Comparison of ENCODE assay signal across 10 mouse cellular contexts in genomic region chr2:164521841-164522240, GRCm38 (mm10). TPM values are rescaled to one million over a fixed set of nuclear protein-coding genes. Genes with fewer than 3 reads are reported as not detected.
DNase-seq lines count a peak whose midpoint lies in the region; ATAC-seq and TF ChIP-seq lines count a peak whose summit lies in the region.
"Had no signal": no experiment of that assay in that cellular context is flagged by ENCODE, and none has a peak within 500 bp of the region (broad histone marks: within the 10 kb centered on the region; RNA-seq: fewer than 3 reads in every experiment).

No protein-coding gene starts in this region.

- no peak overlapping the region for H3K9ac ChIP-seq in hindbrain, postnatal 0 days (replicated peaks; ENCODE audit: low read length)
- H3K9ac ChIP-seq in hindbrain, embryonic 12.5 days: no peak overlapping the region
- H3K9ac ChIP-seq in liver, embryonic 15.5 days: no peak overlapping the region
- no peak overlapping the region for H3K9ac ChIP-seq in stomach, embryonic 15.5 days
- no peak overlapping the region for H3K9ac ChIP-seq in heart, embryonic 11.5 days (ENCODE audit: low read depth, low read length)
- no peak overlapping the region for H3K9ac ChIP-seq in forebrain, embryonic 15.5 days (replicated peaks)

- no peak overlapping the region for H3K4me3 ChIP-seq in hindbrain, postnatal 0 days (ENCODE audit: low read length)
- H3K4me3 ChIP-seq in hindbrain, embryonic 12.5 days: no peak overlapping the region
- no peak overlapping the region for H3K4me3 ChIP-seq in liver, embryonic 15.5 days (replicated peaks)
- H3K4me3 ChIP-seq in stomach, embryonic 15.5 days (replicated peaks): no peak overlapping the region
- H3K4me3 ChIP-seq in heart, embryonic 11.5 days (ENCODE audit: low read depth, low read length): no peak overlapping the region
- H3K4me3 ChIP-seq in forebrain, embryonic 15.5 days: no peak overlapping the region

- no peak for DNase-seq in hindbrain, postnatal 0 days (ENCODE audit: low spot score)
- DNase-seq in NIH3T3 (ENCODE audit: low read depth): peak; percentile 42
- no peak for DNase-seq in testis, postnatal 10 days (ENCODE audit: low spot score)
- DNase-seq: kidney, adult 18-20 months; retina, postnatal 1 day had no signal

- WGBS in hindbrain, postnatal 0 days: 11% methylated on average over 11 of the region's 11 CpGs
- 18% methylated on average over 11 of the region's 11 CpGs for WGBS in hindbrain, embryonic 12.5 days
- 1% methylated on average over 11 of the region's 11 CpGs for WGBS in liver, embryonic 15.5 days (ENCODE audit: insufficient replicate concordance)
- 16% methylated on average over 11 of the region's 11 CpGs for WGBS in stomach, embryonic 15.5 days
- 15% methylated on average over 11 of the region's 11 CpGs for WGBS in heart, embryonic 11.5 days (ENCODE audit: insufficient replicate concordance)
- 13% methylated on average over 11 of the region's 11 CpGs for WGBS in forebrain, embryonic 15.5 days

- H3K4me2 ChIP-seq in hindbrain, postnatal 0 days (ENCODE audit: low read depth, low read length): peak overlapping the region; percentile 23; the same call in 1 of the 2 replicates
- no peak overlapping the region for H3K4me2 ChIP-seq in hindbrain, embryonic 12.5 days (replicated peaks)
- peak overlapping the region; percentile 5; the same call in 1 of the 2 replicates for H3K4me2 ChIP-seq in liver, embryonic 15.5 days
- peak overlapping the region; percentile 17 for H3K4me2 ChIP-seq in stomach, embryonic 15.5 days
- no peak overlapping the region for H3K4me2 ChIP-seq in heart, embryonic 11.5 days
- no peak overlapping the region for H3K4me2 ChIP-seq in forebrain, embryonic 15.5 days (replicated peaks)

- H3K27ac ChIP-seq in hindbrain, postnatal 0 days: no peak overlapping the region
- H3K27ac ChIP-seq in hindbrain, embryonic 12.5 days: no peak overlapping the region
- no peak overlapping the region; the same call in 1 of the 2 replicates for H3K27ac ChIP-seq in liver, embryonic 15.5 days (replicated peaks)
- peak overlapping the region; percentile 21; the same call in 1 of the 2 replicates for H3K27ac ChIP-seq in stomach, embryonic 15.5 days
- H3K27ac ChIP-seq in heart, embryonic 11.5 days (ENCODE audit: low read depth, low read length): no peak overlapping the region
- H3K27ac ChIP-seq in forebrain, embryonic 15.5 days (replicated peaks): no peak overlapping the region

- ATAC-seq in hindbrain, postnatal 0 days: no peak
- ATAC-seq in hindbrain, embryonic 12.5 days (ENCODE audit: low FRiP score): no peak
- no peak for ATAC-seq in liver, embryonic 15.5 days (ENCODE audit: insufficient read depth)
- no peak for ATAC-seq in stomach, embryonic 15.5 days (ENCODE audit: insufficient read depth, low FRiP score, low read depth)
- ATAC-seq in heart, embryonic 11.5 days (replicated peaks; ENCODE audit: insufficient number of reproducible peaks, low FRiP score, low TSS enrichment): no peak
- no peak for ATAC-seq in forebrain, embryonic 15.5 days (replicated peaks)

- 0 out of 2 replicates have a peak, but pooled peaks cover 3% of the 10 kb centered on the region for H3K27me3 ChIP-seq in hindbrain, postnatal 0 days (ENCODE audit: insufficient read depth, low read length)
- 0 out of 2 replicates have a peak, but pooled peaks cover 5% of the 10 kb centered on the region for H3K27me3 ChIP-seq in hindbrain, embryonic 12.5 days
- peaks cover 11% of the 10 kb centered on the region; the same call in 1 of the 2 replicates for H3K27me3 ChIP-seq in liver, embryonic 15.5 days
- no peaks in the 10 kb centered on the region for H3K27me3 ChIP-seq in stomach, embryonic 15.5 days (replicated peaks)
- H3K27me3 ChIP-seq in heart, embryonic 11.5 days (ENCODE audit: control insufficient read depth, insufficient read depth, low read length): peaks cover 3% of the 10 kb centered on the region; the same call in 1 of the 2 replicates
- H3K27me3 ChIP-seq in forebrain, embryonic 15.5 days: no peaks in the 10 kb centered on the region

- H3K9me3 ChIP-seq in hindbrain, postnatal 0 days (ENCODE audit: low read length): 0 out of 2 replicates have a peak, but pooled peaks cover 2% of the 10 kb centered on the region
- peaks cover 7% of the 10 kb centered on the region; the same call in 1 of the 2 replicates for H3K9me3 ChIP-seq in hindbrain, embryonic 12.5 days (replicated peaks)
- no peaks in the 10 kb centered on the region for H3K9me3 ChIP-seq in liver, embryonic 15.5 days (replicated peaks)
- H3K9me3 ChIP-seq in stomach, embryonic 15.5 days: no peaks in the 10 kb centered on the region
- no peaks in the 10 kb centered on the region for H3K9me3 ChIP-seq in heart, embryonic 11.5 days (replicated peaks; ENCODE audit: control insufficient read depth, low read length)
- no peaks in the 10 kb centered on the region for H3K9me3 ChIP-seq in forebrain, embryonic 15.5 days

- TF ChIP-seq CTCF in hindbrain, postnatal 0 days (IDR thresholded peaks at IDR 0.05; ENCODE audit: low read depth): no peak

- H3K36me3 ChIP-seq in hindbrain, postnatal 0 days (ENCODE audit: insufficient read depth, low read length): no peaks in the 10 kb centered on the region
- no peaks in the 10 kb centered on the region for H3K36me3 ChIP-seq in hindbrain, embryonic 12.5 days
- H3K36me3 ChIP-seq in liver, embryonic 15.5 days (replicated peaks): no peaks in the 10 kb centered on the region
- no peaks in the 10 kb centered on the region for H3K36me3 ChIP-seq in stomach, embryonic 15.5 days
- H3K36me3 ChIP-seq in heart, embryonic 11.5 days (ENCODE audit: control insufficient read depth, insufficient read depth, low read length): no peaks in the 10 kb centered on the region
- H3K36me3 ChIP-seq in forebrain, embryonic 15.5 days: no peaks in the 10 kb centered on the region

- no peaks in the 10 kb centered on the region for H3K4me1 ChIP-seq in hindbrain, postnatal 0 days (ENCODE audit: insufficient read depth, low read length)
- 0 out of 2 replicates have a peak, but pooled peaks cover 3% of the 10 kb centered on the region for H3K4me1 ChIP-seq in hindbrain, embryonic 12.5 days
- 0 out of 2 replicates have a peak, but pooled peaks cover 6% of the 10 kb centered on the region for H3K4me1 ChIP-seq in liver, embryonic 15.5 days (replicated peaks)
- peaks cover 8% of the 10 kb centered on the region; the same call in 1 of the 2 replicates for H3K4me1 ChIP-seq in stomach, embryonic 15.5 days
- H3K4me1 ChIP-seq in heart, embryonic 11.5 days (ENCODE audit: control insufficient read depth, insufficient read depth, low read length): no peaks in the 10 kb centered on the region
- peaks cover 12% of the 10 kb centered on the region; the same call in 1 of the 2 replicates for H3K4me1 ChIP-seq in forebrain, embryonic 15.5 days

RNA-seq across cellular contexts. Expression of gene Pigt, which starts 24.5 kb away (rescaled TPM):
- 118 and 134 TPM in 2 replicates for total RNA-seq in hindbrain, postnatal 0 days (2014; rRNA removed)
- 102 and 116 TPM in 2 replicates for polyA plus RNA-seq in hindbrain, postnatal 0 days (2015; fragmentation: Nextera tagmentation; extraction: Ambion mirVana)
- 48.9 and 53.3 TPM in 2 replicates for polyA plus RNA-seq in hindbrain, embryonic 12.5 days (2016; fragmentation: Nextera tagmentation; extraction: Ambion mirVana)
- polyA plus RNA-seq in liver, embryonic 15.5 days (2015; fragmentation: Nextera tagmentation; extraction: Ambion mirVana): 23.6 and 25.9 TPM in 2 replicates
- 67.0 and 67.5 TPM in 2 replicates for polyA plus RNA-seq in stomach, embryonic 15.5 days (2015; fragmentation: Nextera tagmentation; extraction: Ambion mirVana)
- polyA plus RNA-seq in heart, embryonic 11.5 days (2014; fragmentation: Nextera tagmentation; extraction: Ambion mirVana): 63.0 and 66.0 TPM in 2 replicates
- polyA plus RNA-seq in forebrain, embryonic 15.5 days (2015; fragmentation: Nextera tagmentation; extraction: Ambion mirVana): 55.5 and 60.0 TPM in 2 replicates

RNA-seq across cellular contexts. Expression of gene Dbndd2, which starts 35.9 kb away (rescaled TPM):
- total RNA-seq in hindbrain, postnatal 0 days (2014; rRNA removed): 29.5 and 30.9 TPM in 2 replicates
- polyA plus RNA-seq in hindbrain, postnatal 0 days (2015; fragmentation: Nextera tagmentation; extraction: Ambion mirVana): 37.2 and 38.0 TPM in 2 replicates
- polyA plus RNA-seq in hindbrain, embryonic 12.5 days (2016; fragmentation: Nextera tagmentation; extraction: Ambion mirVana): 5.1 and 7.2 TPM in 2 replicates
- 2.2 and 6.2 TPM in 2 replicates for polyA plus RNA-seq in liver, embryonic 15.5 days (2015; fragmentation: Nextera tagmentation; extraction: Ambion mirVana)
- polyA plus RNA-seq in stomach, embryonic 15.5 days (2015; fragmentation: Nextera tagmentation; extraction: Ambion mirVana): 6.5 and 10.4 TPM in 2 replicates
- polyA plus RNA-seq in heart, embryonic 11.5 days (2014; fragmentation: Nextera tagmentation; extraction: Ambion mirVana): 16.5 and 21.9 TPM in 2 replicates
- polyA plus RNA-seq in forebrain, embryonic 15.5 days (2015; fragmentation: Nextera tagmentation; extraction: Ambion mirVana): 8.1 and 9.1 TPM in 2 replicates

RNA-seq across cellular contexts. Expression of gene Wfdc2, which starts 40.4 kb away (rescaled TPM):
- 1.5 and 2.7 TPM in 2 replicates for total RNA-seq in hindbrain, postnatal 0 days (2014; rRNA removed)
- 3.1 and 4.5 TPM in 2 replicates for polyA plus RNA-seq in hindbrain, postnatal 0 days (2015; fragmentation: Nextera tagmentation; extraction: Ambion mirVana)
- 21.0 and 48.2 TPM in 2 replicates for polyA plus RNA-seq in hindbrain, embryonic 12.5 days (2016; fragmentation: Nextera tagmentation; extraction: Ambion mirVana)
- polyA plus RNA-seq in liver, embryonic 15.5 days (2015; fragmentation: Nextera tagmentation; extraction: Ambion mirVana): 1.7 TPM in 2 replicates
- 162 and 175 TPM in 2 replicates for polyA plus RNA-seq in stomach, embryonic 15.5 days (2015; fragmentation: Nextera tagmentation; extraction: Ambion mirVana)
- polyA plus RNA-seq in heart, embryonic 11.5 days (2014; fragmentation: Nextera tagmentation; extraction: Ambion mirVana): 6.6 and 10.3 TPM in 2 replicates
- 4.3 and 4.5 TPM in 2 replicates for polyA plus RNA-seq in forebrain, embryonic 15.5 days (2015; fragmentation: Nextera tagmentation; extraction: Ambion mirVana)

RNA-seq across cellular contexts. Expression of gene Trp53tg5, which starts 48.3 kb away (rescaled TPM):
- not detected in 2 replicates for total RNA-seq in hindbrain, postnatal 0 days (2014; rRNA removed)
- not detected in 2 replicates for polyA plus RNA-seq in hindbrain, postnatal 0 days (2015; fragmentation: Nextera tagmentation; extraction: Ambion mirVana)
- not detected in 2 replicates for polyA plus RNA-seq in hindbrain, embryonic 12.5 days (2016; fragmentation: Nextera tagmentation; extraction: Ambion mirVana)
- polyA plus RNA-seq in liver, embryonic 15.5 days (2015; fragmentation: Nextera tagmentation; extraction: Ambion mirVana): not detected in 2 replicates
- 0.14 TPM in 1 of 2 replicates, not detected in the other for polyA plus RNA-seq in stomach, embryonic 15.5 days (2015; fragmentation: Nextera tagmentation; extraction: Ambion mirVana)
- polyA plus RNA-seq in heart, embryonic 11.5 days (2014; fragmentation: Nextera tagmentation; extraction: Ambion mirVana): not detected in 2 replicates
- polyA plus RNA-seq in forebrain, embryonic 15.5 days (2015; fragmentation: Nextera tagmentation; extraction: Ambion mirVana): not detected in 2 replicates

RNA-seq across cellular contexts. Expression of gene Spint3, which starts 51.4 kb away (rescaled TPM):
- total RNA-seq in hindbrain, postnatal 0 days (2014; rRNA removed): not detected in 2 replicates
- polyA plus RNA-seq in hindbrain, postnatal 0 days (2015; fragmentation: Nextera tagmentation; extraction: Ambion mirVana): not detected in 2 replicates
- not detected in 2 replicates for polyA plus RNA-seq in hindbrain, embryonic 12.5 days (2016; fragmentation: Nextera tagmentation; extraction: Ambion mirVana)
- polyA plus RNA-seq in liver, embryonic 15.5 days (2015; fragmentation: Nextera tagmentation; extraction: Ambion mirVana): not detected in 2 replicates
- not detected in 2 replicates for polyA plus RNA-seq in stomach, embryonic 15.5 days (2015; fragmentation: Nextera tagmentation; extraction: Ambion mirVana)
- not detected in 2 replicates for polyA plus RNA-seq in heart, embryonic 11.5 days (2014; fragmentation: Nextera tagmentation; extraction: Ambion mirVana)
- polyA plus RNA-seq in forebrain, embryonic 15.5 days (2015; fragmentation: Nextera tagmentation; extraction: Ambion mirVana): not detected in 2 replicates

Comparison
In these comparisons a context has a peak if more than half of its experiments do, and no peak if none do; other contexts are left out.
1. H3K4me2 ChIP-seq: peak in hindbrain, postnatal 0 days (single experiment), liver, embryonic 15.5 days (single experiment) and stomach, embryonic 15.5 days (single experiment); none in hindbrain, embryonic 12.5 days (single experiment), heart, embryonic 11.5 days (single experiment) and forebrain, embryonic 15.5 days (single experiment).